Mouse (Mus musculus) skeletal muscle tissue, adult 2 months (tissue): ENCODE measurements around the gene A930002H24Rik.
A peak's percentile ranks its signal among the peaks of the same experiment; 100 is the strongest.
"Not testable (repeated sequence)": the region's sequence is repeated elsewhere in the genome, so short reads cannot be mapped to it uniquely, and the experiment has no call there.

Source experiments
- DNase-seq: peaks from one replicate; pipeline ENCODE4 v3.0.0-alpha.2; 2012; ENCODE audit warnings: low read depth, low spot score

A930002H24Rik gene

GRCm38 (mm10) chr17:63863647-63864149, at the start of gene A930002H24Rik:
Gene A930002H24Rik, minus strand, starts transcription at chr17:63863791.
- peak; percentile 96 for DNase-seq

GRCm38 (mm10) chr17:63909297-63909696, 45.7 kb upstream of the A930002H24Rik start:
- DNase-seq = peak; percentile 13

GRCm38 (mm10) chr17:63897050-63897449, 33.5 kb upstream of the A930002H24Rik start:
- DNase-seq = no peak

GRCm38 (mm10) chr17:63895829-63896228, 32.2 kb upstream of the A930002H24Rik start:
- no peak for DNase-seq

GRCm38 (mm10) chr17:63890611-63891010, 27.0 kb upstream of the A930002H24Rik start:
- no peak for DNase-seq

GRCm38 (mm10) chr17:63886988-63887387, 23.4 kb upstream of the A930002H24Rik start:
- DNase-seq = no peak

GRCm38 (mm10) chr17:63880009-63880408, 16.4 kb upstream of the A930002H24Rik start:
- DNase-seq = no peak

- DNase-seq = peak; percentile 28
These were observed 15.3 kb upstream of the A930002H24Rik start for GRCm38 (mm10) chr17:63878889-63879288.

GRCm38 (mm10) chr17:63871773-63872172, 8.2 kb upstream of the A930002H24Rik start:
- no peak for DNase-seq

GRCm38 (mm10) chr17:63864171-63864571, 580 bp upstream of the A930002H24Rik start:
- DNase-seq = no peak

GRCm38 (mm10) chr17:63863012-63863630, 470 bp downstream of the A930002H24Rik start, which contains the start of gene Fer:
Gene Fer, plus strand, starts transcription at chr17:63863062.
- peak; percentile 10 for DNase-seq

- DNase-seq = no peak
These were observed 1.2 kb downstream of the A930002H24Rik start for GRCm38 (mm10) chr17:63862399-63862798.

GRCm38 (mm10) chr17:63860988-63861387, 2.6 kb downstream of the A930002H24Rik start:
- no peak for DNase-seq

GRCm38 (mm10) chr17:63857023-63857544, 6.5 kb downstream of the A930002H24Rik start:
- DNase-seq = no peak

- DNase-seq = no peak
These were observed 13.6 kb downstream of the A930002H24Rik start for GRCm38 (mm10) chr17:63850016-63850415.

- DNase-seq = peak; percentile 76
These were observed 14.0 kb downstream of the A930002H24Rik start for GRCm38 (mm10) chr17:63849566-63849965.

- DNase-seq = no peak
These were observed 14.4 kb downstream of the A930002H24Rik start for GRCm38 (mm10) chr17:63849151-63849550.

- not testable (repeated sequence) for DNase-seq
These were observed 17.8 kb downstream of the A930002H24Rik start for GRCm38 (mm10) chr17:63845766-63846165.

- DNase-seq = no peak
These were observed 18.7 kb downstream of the A930002H24Rik start for GRCm38 (mm10) chr17:63844936-63845335.

- no peak for DNase-seq
These were observed 21.4 kb downstream of the A930002H24Rik start for GRCm38 (mm10) chr17:63842226-63842625.

- DNase-seq = no peak
These were observed 23.8 kb downstream of the A930002H24Rik start for GRCm38 (mm10) chr17:63839636-63840269.

- DNase-seq = no peak
These were observed 25.4 kb downstream of the A930002H24Rik start for GRCm38 (mm10) chr17:63838144-63838543.

- no peak for DNase-seq
These were observed 26.9 kb downstream of the A930002H24Rik start for GRCm38 (mm10) chr17:63836641-63837040.
